Comparison of ENCODE assay signal across 18 mouse cellular contexts in the genomic region with DNA sequence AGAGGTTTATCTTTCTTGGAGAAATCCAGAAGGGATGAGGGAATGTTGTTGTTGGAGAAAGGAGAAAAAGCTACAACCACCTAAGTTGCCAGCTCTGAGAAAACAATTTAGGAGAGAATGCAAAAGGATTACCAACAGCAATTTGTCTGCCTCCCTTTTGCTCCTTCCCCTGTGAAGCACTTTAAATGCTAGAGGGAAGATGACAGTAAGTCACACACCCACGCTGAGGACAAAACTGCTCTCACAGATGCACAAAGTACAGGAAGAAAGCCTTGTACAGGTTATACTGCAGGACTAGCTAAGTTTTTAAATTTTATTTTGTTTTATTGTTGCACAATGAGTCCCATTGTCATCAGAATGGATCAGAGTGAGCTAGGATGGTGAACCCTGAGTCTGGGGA.
"Had no signal": no experiment of that assay in that cellular context is flagged by ENCODE, and none has a peak within 500 bp of the region (broad histone marks: within the 10 kb centered on the region; RNA-seq: fewer than 3 reads in every experiment).

No protein-coding gene starts in this region.

- DNase-seq: liver, embryonic 13.5 days; liver, postnatal 0 days; lung, embryonic 14.5 days; lung, postnatal 10 days; lung, postnatal 4 days; retina, postnatal 1 day; right cerebral cortex, postnatal 14 days; right cerebral cortex, postnatal 4 days; spleen, adult 18-20 months; thymus, adult 2 months; thymus, postnatal 25 days; thymus, postnatal 4 days had no signal

- H3K4me3 ChIP-seq: liver, embryonic 13.5 days; liver, embryonic 15.5 days; midbrain, embryonic 13.5 days; midbrain, embryonic 15.5 days; myocyte; neural tube, embryonic 13.5 days; neural tube, embryonic 15.5 days had no signal

- H3K9me3 ChIP-seq: liver, embryonic 13.5 days; liver, embryonic 15.5 days; midbrain, embryonic 13.5 days; midbrain, embryonic 15.5 days; neural tube, embryonic 13.5 days; neural tube, embryonic 15.5 days had no signal

- H3K27me3 ChIP-seq: liver, embryonic 13.5 days; liver, embryonic 15.5 days; midbrain, embryonic 13.5 days; midbrain, embryonic 15.5 days; neural tube, embryonic 13.5 days; neural tube, embryonic 15.5 days had no signal

- H3K4me1 ChIP-seq: liver, embryonic 13.5 days; liver, embryonic 15.5 days; midbrain, embryonic 13.5 days; midbrain, embryonic 15.5 days; neural tube, embryonic 13.5 days; neural tube, embryonic 15.5 days had no signal

- H3K27ac ChIP-seq: liver, embryonic 13.5 days; liver, embryonic 15.5 days; midbrain, embryonic 13.5 days; midbrain, embryonic 15.5 days; neural tube, embryonic 13.5 days; neural tube, embryonic 15.5 days had no signal

- H3K36me3 ChIP-seq: liver, embryonic 13.5 days; liver, embryonic 15.5 days; midbrain, embryonic 13.5 days; midbrain, embryonic 15.5 days; neural tube, embryonic 13.5 days; neural tube, embryonic 15.5 days had no signal
